Mouse (Mus musculus): ENCODE measurements around the gene Tex9.
"Not testable (repeated sequence)": the region's sequence is repeated elsewhere in the genome, so short reads cannot be mapped to it uniquely, and the experiment has no call there.

Tex9 gene

GRCm38 (mm10) chr9:72438749-72439148 lies 53.3 kb downstream of the Tex9 start:
- DNase-seq (ENCODE audit: low spot score in 2 of 2): no peak

- DNase-seq (ENCODE audit: low spot score in 2 of 2): peak; percentile 93 to 96
Observed at GRCm38 (mm10) chr9:72437822-72438701, 54.0 kb downstream of the Tex9 start, which contains the start of gene Mns1. Gene Mns1 (plus strand): TSS chr9:72438011.

GRCm38 (mm10) chr9:72434876-72435275 lies 57.1 kb downstream of the Tex9 start:
- no peak for DNase-seq (ENCODE audit: low spot score in 2 of 2)

- no peak for DNase-seq (ENCODE audit: low spot score in 2 of 2)
Observed at GRCm38 (mm10) chr9:72427861-72428260, 64.2 kb downstream of the Tex9 start.

- no peak for DNase-seq (ENCODE audit: low spot score in 2 of 2)
Observed at GRCm38 (mm10) chr9:72425300-72425850, 66.6 kb downstream of the Tex9 start.

- no peak for DNase-seq (ENCODE audit: low spot score in 2 of 2)
Observed at GRCm38 (mm10) chr9:72422753-72423152, 69.3 kb downstream of the Tex9 start.

GRCm38 (mm10) chr9:72422284-72422683 lies 69.7 kb downstream of the Tex9 start:
- DNase-seq (ENCODE audit: low spot score in 2 of 2): peak in 1 of 2 experiments; percentile 49

GRCm38 (mm10) chr9:72420490-72420889 lies 71.5 kb downstream of the Tex9 start:
- no peak for DNase-seq (ENCODE audit: low spot score in 2 of 2)

- peak in 1 of 2 experiments; percentile 51 for DNase-seq (ENCODE audit: low spot score in 2 of 2)
Observed at GRCm38 (mm10) chr9:72418443-72418842, 73.6 kb downstream of the Tex9 start.

GRCm38 (mm10) chr9:72411746-72412145 lies 80.3 kb downstream of the Tex9 start:
- DNase-seq (ENCODE audit: low spot score in 2 of 2): no peak

GRCm38 (mm10) chr9:72409381-72410225 lies 82.4 kb downstream of the Tex9 start:
- DNase-seq (ENCODE audit: low spot score in 2 of 2): peak; percentile 81 to 83

GRCm38 (mm10) chr9:72408131-72408586 lies 83.9 kb downstream of the Tex9 start:
- DNase-seq (ENCODE audit: low spot score in 2 of 2): peak; percentile 88 to 97

- peak in 1 of 2 experiments; percentile 49 for DNase-seq (ENCODE audit: low spot score in 2 of 2)
Observed at GRCm38 (mm10) chr9:72405882-72406638, 86.0 kb downstream of the Tex9 start.

GRCm38 (mm10) chr9:72404934-72405333 lies 87.1 kb downstream of the Tex9 start:
- DNase-seq (ENCODE audit: low spot score in 2 of 2): no peak

- no peak for DNase-seq (ENCODE audit: low spot score in 2 of 2)
Observed at GRCm38 (mm10) chr9:72404446-72404845, 87.6 kb downstream of the Tex9 start.

- no peak for DNase-seq (ENCODE audit: low spot score in 2 of 2)
Observed at GRCm38 (mm10) chr9:72403421-72403820, 88.6 kb downstream of the Tex9 start.

GRCm38 (mm10) chr9:72401769-72402168 lies 90.2 kb downstream of the Tex9 start:
- not testable (repeated sequence) for DNase-seq (ENCODE audit: low spot score in 2 of 2)
